Mouse (Mus musculus) c-Kit-positive CD71-negative TER-119-negative erythroid progenitor cells, embryonic 14.5 days (primary cell): ENCODE measurements around the gene Zar1.
"Not testable (repeated sequence)": the region's sequence is repeated elsewhere in the genome, so short reads cannot be mapped to it uniquely, and the experiment has no call there.

ENCODE experiments used
- DNase-seq: peaks from one replicate; pipeline ENCODE4 v3.0.0-alpha.2; 2013; ENCODE audit warnings: low read depth

Zar1 gene

DNA sequence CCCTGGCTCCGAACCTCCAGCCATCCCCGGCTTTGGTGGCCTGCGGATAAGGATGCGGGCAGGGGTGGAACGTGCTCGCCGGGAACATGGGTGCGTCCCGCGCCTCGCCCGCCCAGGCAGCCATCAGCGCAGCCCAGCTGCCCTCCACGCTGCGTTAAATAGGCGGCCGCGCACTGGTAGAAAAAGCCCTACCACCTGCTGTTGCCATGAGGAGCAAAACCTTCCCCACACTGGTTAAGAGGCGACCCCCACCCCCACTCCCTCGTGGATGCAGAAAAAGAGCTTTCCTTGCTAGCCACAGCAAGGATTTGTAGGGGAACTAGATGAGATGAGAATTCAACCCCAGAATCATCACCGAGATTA, at the start of gene Zar1:
TSS of gene Zar1 (minus strand) at position 285 of the 363 bp plus-strand sequence.
- DNase-seq = not testable (repeated sequence)

DNA sequence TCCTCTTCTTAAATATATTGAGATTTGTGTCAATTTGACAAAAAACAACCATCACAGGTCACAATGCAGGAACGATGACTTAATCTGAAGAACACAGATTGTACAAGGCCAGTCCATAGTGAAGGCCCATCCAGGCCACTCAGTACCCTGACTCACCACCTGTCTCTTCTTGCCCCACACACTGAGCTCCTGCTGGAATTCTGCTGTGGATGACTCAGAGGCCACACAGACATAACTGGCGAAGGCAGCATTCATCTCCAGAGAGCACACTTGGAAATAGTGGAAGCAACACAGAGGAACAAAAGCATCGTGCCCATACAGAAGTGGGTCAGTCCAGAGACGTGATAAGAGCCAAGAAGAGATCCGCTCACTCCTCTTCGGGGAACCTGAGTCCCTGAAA, 49.0 kb upstream of the Zar1 start:
- no peak for DNase-seq

DNA sequence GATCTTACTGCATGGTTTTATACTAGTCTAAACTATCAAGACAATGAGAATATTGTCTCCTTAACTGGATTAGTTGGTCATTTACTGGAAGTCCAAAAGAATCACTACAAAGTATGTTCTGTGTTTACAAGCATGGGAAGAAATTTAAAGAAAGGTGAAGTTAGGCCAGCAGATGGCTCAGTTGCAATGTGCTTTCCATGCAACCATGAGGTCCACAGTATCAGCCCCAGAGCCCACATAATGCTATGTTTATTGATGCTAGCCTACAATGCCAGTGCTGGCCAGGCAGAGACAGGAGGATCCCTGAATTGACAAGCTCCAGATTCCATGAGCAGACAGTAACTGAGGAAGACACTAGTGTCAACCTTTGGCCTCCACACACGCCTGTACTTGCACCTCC, 40.0 kb upstream of the Zar1 start:
- no peak for DNase-seq

- no peak for DNase-seq
Measured at GRCm38 (mm10) chr5:72617413-72617812, 36.4 kb upstream of the Zar1 start.

GRCm38 (mm10) chr5:72603138-72603537, 22.1 kb upstream of the Zar1 start:
- DNase-seq = no peak

- peak; percentile 45 for DNase-seq
Measured at GRCm38 (mm10) chr5:72601006-72601405, 20.0 kb upstream of the Zar1 start.

- DNase-seq = no peak
Measured at GRCm38 (mm10) chr5:72587192-72587681, 6.2 kb upstream of the Zar1 start, which contains the start of gene Gm5868. TSS of gene Gm5868 (minus strand) at chr5:72587551.

- not testable (repeated sequence) for DNase-seq
Measured at GRCm38 (mm10) chr5:72586667-72587191, 5.7 kb upstream of the Zar1 start.

DNA sequence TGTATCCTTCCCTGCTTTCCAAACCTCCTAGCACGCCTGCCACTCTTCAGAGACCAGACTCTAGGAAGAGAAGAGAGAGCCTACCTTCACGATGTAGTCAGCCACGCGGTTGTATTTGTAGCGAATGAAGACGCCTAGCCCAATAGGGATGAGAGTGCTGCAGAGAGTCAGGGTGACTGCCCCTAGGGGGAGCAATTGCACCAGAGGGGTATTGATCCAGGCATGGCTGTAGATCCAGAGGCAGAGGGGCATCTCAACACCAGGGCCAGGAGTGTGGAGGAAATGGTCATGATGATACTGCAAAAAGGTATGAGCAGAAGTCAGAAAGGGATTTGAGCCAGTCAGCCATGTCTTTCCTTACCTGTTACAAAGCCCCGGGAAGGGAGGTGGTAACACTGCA, 5.1 kb upstream of the Zar1 start:
- not testable (repeated sequence) for DNase-seq

GRCm38 (mm10) chr5:72580088-72580969, 725 bp downstream of the Zar1 start:
- not testable (repeated sequence) for DNase-seq

DNA sequence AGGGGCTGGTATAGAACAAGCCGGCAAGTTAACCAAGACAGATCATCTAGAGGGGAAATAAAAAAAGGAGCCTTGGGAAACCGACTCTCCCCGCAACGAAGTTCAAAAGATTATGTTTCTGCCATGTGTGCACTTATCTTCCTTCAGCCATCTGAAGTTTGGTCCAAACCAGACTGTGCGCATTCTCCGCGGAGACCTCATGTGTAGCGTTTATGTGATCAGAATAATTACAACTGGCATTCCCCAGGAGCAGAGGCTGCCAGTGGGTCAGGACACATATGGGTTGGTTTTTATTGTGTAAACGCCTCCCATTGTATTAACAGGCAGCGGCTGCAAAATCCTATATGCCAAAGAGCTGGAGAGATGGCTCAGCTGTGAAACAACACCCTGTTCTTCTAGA, 1.5 kb downstream of the Zar1 start:
- not testable (repeated sequence) for DNase-seq

GRCm38 (mm10) chr5:72565621-72566020, 15.4 kb downstream of the Zar1 start:
- DNase-seq = no peak

- not testable (repeated sequence) for DNase-seq
Measured at GRCm38 (mm10) chr5:72563183-72563582, 17.9 kb downstream of the Zar1 start.

DNA sequence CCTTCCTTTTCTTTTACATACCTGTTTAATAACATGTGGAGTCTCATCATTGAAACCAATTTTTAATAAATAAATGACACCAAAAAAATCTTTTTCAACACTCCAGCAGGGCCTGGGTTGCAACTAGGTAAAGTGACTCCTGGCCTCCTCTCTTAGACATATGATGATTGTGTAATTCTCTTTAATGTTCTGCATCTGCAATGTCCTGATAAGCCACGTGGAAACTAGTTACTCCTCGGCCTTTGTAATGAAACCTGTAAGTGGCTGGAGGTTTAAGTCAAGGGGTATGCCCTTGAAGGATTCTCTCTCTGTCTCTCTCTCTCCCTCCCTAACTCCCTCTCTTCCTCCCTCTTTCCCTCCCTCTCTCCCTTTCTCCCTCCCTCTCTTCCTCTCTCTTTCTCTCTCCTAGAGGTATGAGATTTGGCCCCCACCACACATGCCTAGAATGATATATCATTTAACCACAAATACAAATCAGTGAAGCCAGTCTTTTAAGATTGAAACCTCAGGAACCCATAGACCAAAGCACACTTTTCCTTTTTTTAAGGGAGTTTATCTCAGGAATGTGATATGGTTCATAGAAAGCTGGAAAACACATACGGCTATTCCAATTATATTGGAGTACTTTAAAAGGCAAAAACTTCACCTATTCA, 20.0 kb downstream of the Zar1 start:
- no peak for DNase-seq

DNA sequence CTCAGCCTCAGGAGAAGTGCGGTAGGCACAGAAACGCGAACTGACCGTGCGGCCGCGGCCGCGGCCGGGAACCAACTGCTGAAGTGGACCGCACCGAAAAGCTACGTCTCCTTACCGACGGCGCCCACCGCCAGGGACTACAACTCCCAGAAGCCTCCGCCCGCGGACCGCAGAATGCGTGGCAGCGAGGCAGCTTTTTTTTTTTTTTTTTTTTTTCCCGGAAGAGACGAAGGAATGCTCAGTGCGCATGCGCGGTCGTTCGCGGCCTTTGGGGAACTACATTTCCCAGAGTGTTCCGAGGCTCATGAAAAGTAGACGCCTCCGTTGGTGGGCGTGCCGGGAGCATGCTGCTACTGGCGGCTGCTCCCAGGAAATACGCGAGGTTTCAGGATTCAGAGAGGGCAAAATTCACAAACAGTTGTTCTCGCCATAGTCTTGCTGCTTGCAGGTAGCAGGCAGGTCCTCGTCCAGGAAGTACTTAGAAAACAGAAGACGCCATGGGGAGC, 21.5 kb downstream of the Zar1 start, which contains the start of gene Nfxl1:
TSS of gene Nfxl1 (minus strand) at position 141 of the 506 bp plus-strand sequence.
- peak; percentile 99 for DNase-seq

DNA sequence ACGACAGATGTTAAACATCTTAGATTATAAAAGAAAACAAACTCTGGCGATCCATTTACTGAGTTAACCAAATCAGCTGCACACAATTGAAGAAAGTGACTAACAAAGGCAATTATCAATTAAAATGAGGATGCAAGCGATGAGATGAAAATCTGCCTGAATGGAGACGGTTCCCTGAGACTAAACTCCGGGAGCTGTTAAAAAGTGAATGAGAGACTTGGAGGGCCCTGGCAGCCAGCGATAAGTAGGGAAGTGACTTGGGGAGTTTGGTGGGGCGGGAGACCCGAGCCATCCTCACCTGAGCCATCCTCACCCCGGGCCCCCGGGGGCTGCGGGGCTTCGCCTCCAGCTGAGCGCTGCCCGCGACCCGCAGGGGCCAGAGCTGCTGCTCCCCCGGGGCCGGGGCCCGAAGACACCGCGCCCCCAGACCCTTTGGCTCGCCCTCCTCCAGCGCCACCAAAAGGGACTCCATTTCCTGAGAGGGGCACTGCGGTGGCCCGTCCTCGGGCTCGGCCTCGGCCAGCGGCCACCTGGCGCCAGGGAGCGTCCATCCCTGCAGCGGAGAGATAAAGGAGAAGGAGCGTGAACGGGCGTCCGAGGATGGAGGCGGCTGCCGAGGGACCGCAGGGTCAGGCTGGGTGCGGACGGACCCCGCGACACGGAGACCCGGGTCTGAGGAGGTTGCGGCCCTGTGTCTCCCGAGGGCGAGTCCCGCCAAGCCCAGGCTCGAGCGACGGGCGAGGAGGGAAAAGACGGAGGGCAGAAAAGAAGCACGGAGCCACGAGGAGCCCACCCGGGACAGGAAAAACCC, 22.1 kb downstream of the Zar1 start:
- no peak for DNase-seq

- DNase-seq = no peak
Measured at GRCm38 (mm10) chr5:72556245-72556644, 24.8 kb downstream of the Zar1 start.

DNA sequence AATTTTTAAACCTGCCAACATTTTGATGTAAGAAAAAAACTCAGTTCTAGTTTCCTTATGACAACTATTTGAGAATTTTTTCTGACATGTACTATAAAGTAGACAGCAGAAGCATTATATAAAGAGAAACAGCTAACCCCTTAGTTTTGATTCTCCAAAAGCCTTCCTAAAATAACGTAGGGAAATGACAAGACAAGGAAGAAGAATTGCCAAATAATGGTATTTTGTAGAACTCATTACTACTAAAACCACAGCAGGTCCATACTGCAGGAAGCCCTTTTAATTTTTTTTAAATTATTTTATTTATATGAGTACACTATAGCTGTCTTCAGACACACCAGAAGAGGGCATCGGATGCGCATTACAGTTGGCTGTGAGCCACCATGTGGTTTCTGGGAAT, 29.8 kb downstream of the Zar1 start:
- DNase-seq = no peak

GRCm38 (mm10) chr5:72528896-72529295, 52.2 kb downstream of the Zar1 start:
- DNase-seq = no peak
